Mouse (Mus musculus): ENCODE results near the gene Dgkh.

- TF ChIP-seq POLR2AphosphoS2 (IDR thresholded peaks at IDR 0.05; ENCODE audit: insufficient read length, low read depth) (no peak), POLR2A (IDR thresholded peaks at IDR 0.05; ENCODE audit: insufficient read length, low read depth) (no peak), CEBPB (IDR thresholded peaks at IDR 0.05; ENCODE audit: insufficient read depth, poor library complexity, severe bottlenecking) (no peak), TCF12 (IDR thresholded peaks at IDR 0.05; ENCODE audit: insufficient read depth, poor library complexity, severe bottlenecking) (no peak), MAX (IDR thresholded peaks at IDR 0.05; ENCODE audit: low read depth) (no peak), TCF3 (IDR thresholded peaks at IDR 0.05; ENCODE audit: insufficient read length, low read depth) (no peak), MYOG (IDR thresholded peaks at IDR 0.05; ENCODE audit: control insufficient read depth in 1 of 3, insufficient read depth in 1 of 3, insufficient read length in 2 of 3, low read depth in 2 of 3) (no peak), MYOD1 (IDR thresholded peaks at IDR 0.05; ENCODE audit: control insufficient read depth in 1 of 3, insufficient read length in 2 of 3, low read depth in 2 of 3) (no peak), E2F4 (IDR thresholded peaks at IDR 0.05; ENCODE audit: insufficient read depth) (no peak), USF1 (IDR thresholded peaks at IDR 0.05; ENCODE audit: low read depth) (no peak), REST (IDR thresholded peaks at IDR 0.05; ENCODE audit: insufficient read depth, insufficient read length) (no peak)
Measured at GRCm38 (mm10) chr14:78731852-78732616, 542 bp downstream of the Dgkh start.

All from myocyte (in vitro differentiated cells).